Mouse (Mus musculus): ENCODE data around the gene Elavl2. TPM values are rescaled to one million over a fixed set of nuclear protein-coding genes. Genes with fewer than 3 reads are reported as not detected.

The Elavl2 gene
- polyA plus RNA-seq, 1 experiment from 2014 or later: 5.2 TPM

DNA sequence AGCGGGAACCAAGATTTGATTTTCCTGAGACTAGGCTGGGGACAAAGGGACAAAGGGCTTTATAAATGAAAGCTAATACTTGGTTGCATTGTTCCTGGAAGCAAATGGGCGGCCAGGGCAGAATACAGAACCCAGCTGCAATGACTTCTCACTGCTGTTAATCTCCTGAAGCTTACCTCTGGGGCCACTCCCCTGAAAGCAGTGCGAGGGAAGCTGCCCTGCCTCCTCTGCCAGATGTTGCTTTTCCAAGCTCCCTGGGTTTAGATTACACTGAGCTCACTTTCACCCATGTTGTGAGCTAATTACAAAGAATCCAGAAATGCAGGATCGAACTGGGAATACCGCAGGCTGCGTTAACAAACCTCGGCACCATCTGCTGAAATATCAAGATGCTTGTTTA is 163.6 kb downstream of the Elavl2 start:
- H3K27ac ChIP-seq (ENCODE audit: low read length): no peak overlapping the region
- no peak for ATAC-seq (ENCODE audit: insufficient read depth, low FRiP score)
- no peak overlapping the region for H3K9ac ChIP-seq (ENCODE audit: low read length)
- H3K4me2 ChIP-seq (ENCODE audit: low read depth, low read length): no peak overlapping the region
- no peaks in the 10 kb centered on the region for H3K36me3 ChIP-seq (ENCODE audit: control insufficient read depth, insufficient read depth, low read length)
- no peaks in the 10 kb centered on the region for H3K9me3 ChIP-seq (replicated peaks; ENCODE audit: control insufficient read depth, low read length)
- H3K4me3 ChIP-seq (replicated peaks; ENCODE audit: low read length): no peak overlapping the region
- no peaks in the 10 kb centered on the region for H3K4me1 ChIP-seq (ENCODE audit: control insufficient read depth, insufficient read depth, low read length)
- H3K27me3 ChIP-seq (ENCODE audit: control insufficient read depth, insufficient read depth, low read length): no peaks in the 10 kb centered on the region
- 30% methylated on average over 7 of the region's 7 CpGs for WGBS

DNA sequence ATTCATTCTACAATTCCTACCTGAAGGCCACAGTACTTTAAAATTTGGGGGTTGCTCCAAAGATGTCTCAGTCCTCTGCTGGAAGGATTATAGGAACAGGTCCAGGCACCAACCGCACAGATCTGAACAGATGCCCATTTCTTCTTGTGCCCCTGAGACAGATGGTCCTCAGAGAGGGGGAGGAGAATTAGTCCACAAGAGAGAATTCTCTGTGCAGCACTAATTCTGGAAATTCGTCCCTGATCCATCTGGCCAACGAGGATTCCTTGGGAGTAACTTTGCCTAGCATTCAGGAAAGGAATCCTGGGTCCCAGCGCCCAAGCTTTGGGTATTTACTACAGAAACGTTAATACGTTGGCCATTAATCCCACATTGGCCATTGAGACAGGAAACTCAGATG is 165.6 kb downstream of the Elavl2 start:
- Histone ChIP-seq H3K9ac (ENCODE audit: low read length) (no peak overlapping the region), H3K4me2 (ENCODE audit: low read depth, low read length) (no peak overlapping the region), H3K4me1 (ENCODE audit: control insufficient read depth, insufficient read depth, low read length) (no peaks in the 10 kb centered on the region), H3K27me3 (ENCODE audit: control insufficient read depth, insufficient read depth, low read length) (no peaks in the 10 kb centered on the region), H3K36me3 (ENCODE audit: control insufficient read depth, insufficient read depth, low read length) (no peaks in the 10 kb centered on the region), H3K4me3 (replicated peaks; ENCODE audit: low read length) (no peak overlapping the region), H3K9me3 (replicated peaks; ENCODE audit: control insufficient read depth, low read length) (no peaks in the 10 kb centered on the region), H3K27ac (ENCODE audit: low read length) (no peak overlapping the region)
- ATAC-seq (ENCODE audit: insufficient read depth, low FRiP score): no peak
- WGBS: 89% methylated on average over 6 of the region's 6 CpGs

DNA sequence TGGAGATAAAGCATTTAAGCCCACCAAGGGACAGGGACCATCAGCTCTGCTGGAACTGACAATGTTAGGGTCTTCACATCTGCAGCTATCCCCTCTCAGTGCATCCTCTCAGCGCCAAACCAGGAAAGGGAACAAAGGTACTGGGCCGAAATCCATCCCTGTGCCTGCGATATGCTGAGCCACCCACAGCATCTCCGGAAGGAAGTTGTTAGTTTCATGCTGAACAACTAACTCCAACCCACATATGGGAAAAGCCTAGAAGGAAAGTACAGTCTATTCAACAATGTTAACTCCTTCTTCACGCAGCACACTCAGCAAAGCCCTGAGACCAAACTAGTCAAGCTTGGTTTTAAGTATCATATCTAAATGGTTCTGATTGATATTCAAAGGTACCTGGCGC is 167.0 kb downstream of the Elavl2 start:
- no peaks in the 10 kb centered on the region for H3K27me3 ChIP-seq (ENCODE audit: control insufficient read depth, insufficient read depth, low read length)
- H3K9ac ChIP-seq (ENCODE audit: low read length): no peak overlapping the region
- 86% methylated on average over 6 of the region's 6 CpGs for WGBS
- H3K9me3 ChIP-seq (replicated peaks; ENCODE audit: control insufficient read depth, low read length): no peaks in the 10 kb centered on the region
- no peak overlapping the region for H3K4me3 ChIP-seq (replicated peaks; ENCODE audit: low read length)
- no peaks in the 10 kb centered on the region for H3K4me1 ChIP-seq (ENCODE audit: control insufficient read depth, insufficient read depth, low read length)
- no peak for ATAC-seq (ENCODE audit: insufficient read depth, low FRiP score)
- no peak overlapping the region for H3K4me2 ChIP-seq (ENCODE audit: low read depth, low read length)
- H3K36me3 ChIP-seq (ENCODE audit: control insufficient read depth, insufficient read depth, low read length): no peaks in the 10 kb centered on the region
- H3K27ac ChIP-seq (ENCODE audit: low read length): no peak overlapping the region

DNA sequence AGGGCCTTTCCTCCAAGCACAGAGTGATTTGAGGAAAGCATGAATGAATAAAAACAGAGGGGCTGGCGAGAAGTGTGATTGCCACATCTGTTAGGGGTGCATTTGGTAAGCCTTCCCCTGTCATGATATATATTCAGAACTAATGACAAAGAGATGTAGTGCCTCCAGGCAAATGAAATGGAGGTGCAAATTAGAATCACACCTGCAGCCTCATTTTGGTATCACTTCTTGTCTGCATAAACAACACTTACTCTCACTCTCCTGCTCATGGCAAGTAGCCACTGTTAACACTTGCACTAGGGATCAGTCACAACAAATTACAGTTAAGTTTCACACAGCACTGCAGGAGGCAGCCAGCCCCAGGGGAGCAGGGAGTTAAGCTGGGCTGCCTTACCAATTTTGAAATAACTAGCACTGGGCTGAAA is 170.1 kb downstream of the Elavl2 start:
- WGBS: 83% methylated on average over 1 of the region's 1 CpGs
- Histone ChIP-seq H3K27ac (ENCODE audit: low read length) (no peak overlapping the region), H3K9ac (ENCODE audit: low read length) (no peak overlapping the region), H3K36me3 (ENCODE audit: control insufficient read depth, insufficient read depth, low read length) (no peaks in the 10 kb centered on the region), H3K4me2 (ENCODE audit: low read depth, low read length) (no peak overlapping the region), H3K4me3 (replicated peaks; ENCODE audit: low read length) (no peak overlapping the region), H3K9me3 (replicated peaks; ENCODE audit: control insufficient read depth, low read length) (no peaks in the 10 kb centered on the region), H3K4me1 (ENCODE audit: control insufficient read depth, insufficient read depth, low read length) (no peaks in the 10 kb centered on the region), H3K27me3 (ENCODE audit: control insufficient read depth, insufficient read depth, low read length) (no peaks in the 10 kb centered on the region)
- no peak for ATAC-seq (ENCODE audit: insufficient read depth, low FRiP score)

DNA sequence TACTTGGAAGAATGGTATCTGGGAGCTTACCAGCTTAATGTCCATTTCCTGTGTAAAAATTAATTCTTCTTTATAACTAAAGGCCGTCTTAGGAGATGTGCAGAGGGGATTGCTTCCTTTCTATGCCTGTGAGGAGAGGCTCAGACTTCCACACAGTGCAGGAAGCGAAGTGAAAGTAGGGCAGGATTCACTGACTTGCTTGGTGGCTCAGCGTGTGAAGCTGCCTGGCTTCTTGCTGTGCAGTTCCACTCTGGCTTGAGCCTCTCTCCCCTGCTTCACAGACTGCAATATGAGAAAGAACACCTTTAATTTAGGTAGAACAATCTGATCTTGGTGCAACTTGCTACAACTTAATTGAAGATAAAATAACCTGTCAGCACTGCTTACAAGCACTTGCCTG is 172.2 kb downstream of the Elavl2 start:
- Histone ChIP-seq H3K9me3 (replicated peaks; ENCODE audit: control insufficient read depth, low read length) (no peaks in the 10 kb centered on the region), H3K4me3 (replicated peaks; ENCODE audit: low read length) (no peak overlapping the region), H3K36me3 (ENCODE audit: control insufficient read depth, insufficient read depth, low read length) (no peaks in the 10 kb centered on the region), H3K27me3 (ENCODE audit: control insufficient read depth, insufficient read depth, low read length) (no peaks in the 10 kb centered on the region), H3K27ac (ENCODE audit: low read length) (no peak overlapping the region), H3K4me2 (ENCODE audit: low read depth, low read length) (no peak overlapping the region), H3K4me1 (ENCODE audit: control insufficient read depth, insufficient read depth, low read length) (no peaks in the 10 kb centered on the region), H3K9ac (ENCODE audit: low read length) (no peak overlapping the region)
- WGBS: 86% methylated on average over 3 of the region's 3 CpGs
- no peak for ATAC-seq (ENCODE audit: insufficient read depth, low FRiP score)

DNA sequence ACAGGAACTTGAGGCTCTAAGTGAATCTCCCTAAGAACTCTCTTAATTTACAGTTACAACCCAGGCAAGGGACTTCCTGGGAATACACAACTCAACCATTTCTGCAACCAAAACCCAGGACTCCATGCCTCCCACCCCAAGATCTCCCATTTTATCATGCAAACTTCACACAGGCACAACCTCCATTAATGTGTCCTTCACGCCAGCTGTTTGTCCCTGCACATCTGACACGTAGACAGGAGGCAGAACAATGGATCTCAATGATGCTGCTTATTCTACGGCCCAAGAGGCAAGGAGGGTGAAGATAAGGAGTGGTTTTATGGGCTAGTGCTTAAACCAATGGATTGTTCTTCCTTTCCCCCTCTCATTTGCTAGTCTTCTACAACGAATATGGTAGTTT is 176.8 kb downstream of the Elavl2 start:
- Histone ChIP-seq H3K27ac (ENCODE audit: low read length) (no peak overlapping the region), H3K4me1 (ENCODE audit: control insufficient read depth, insufficient read depth, low read length) (no peaks in the 10 kb centered on the region), H3K4me3 (replicated peaks; ENCODE audit: low read length) (no peak overlapping the region), H3K27me3 (ENCODE audit: control insufficient read depth, insufficient read depth, low read length) (no peaks in the 10 kb centered on the region), H3K36me3 (ENCODE audit: control insufficient read depth, insufficient read depth, low read length) (no peaks in the 10 kb centered on the region), H3K4me2 (ENCODE audit: low read depth, low read length) (no peak overlapping the region), H3K9ac (ENCODE audit: low read length) (no peak overlapping the region), H3K9me3 (replicated peaks; ENCODE audit: control insufficient read depth, low read length) (no peaks in the 10 kb centered on the region)
- WGBS: 75% methylated on average over 4 of the region's 4 CpGs
- ATAC-seq (ENCODE audit: insufficient read depth, low FRiP score): no peak

DNA sequence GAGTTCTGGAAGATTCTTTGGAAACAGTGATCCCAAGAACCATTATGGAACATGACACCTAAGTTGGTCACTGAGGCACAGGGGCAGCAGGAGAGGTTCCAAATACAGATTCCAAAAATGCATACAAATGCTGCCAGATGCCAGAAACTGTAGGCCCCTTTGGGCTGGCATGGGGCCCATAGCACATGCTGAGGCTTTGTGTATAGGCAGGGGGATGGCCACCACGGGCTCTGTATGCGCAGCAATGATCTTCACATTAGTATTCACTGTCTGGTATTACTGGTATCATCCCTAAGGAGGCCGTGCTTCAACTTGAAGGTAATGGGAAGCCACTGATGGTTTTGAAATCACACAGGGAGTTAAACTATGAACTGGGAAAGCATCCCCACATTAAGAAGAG is 181.3 kb downstream of the Elavl2 start:
- no peak for ATAC-seq (ENCODE audit: insufficient read depth, low FRiP score)
- no peaks in the 10 kb centered on the region for H3K27me3 ChIP-seq (ENCODE audit: control insufficient read depth, insufficient read depth, low read length)
- no peaks in the 10 kb centered on the region for H3K36me3 ChIP-seq (ENCODE audit: control insufficient read depth, insufficient read depth, low read length)
- 78% methylated on average over 3 of the region's 3 CpGs for WGBS
- H3K4me2 ChIP-seq (ENCODE audit: low read depth, low read length): no peak overlapping the region
- H3K9me3 ChIP-seq (replicated peaks; ENCODE audit: control insufficient read depth, low read length): no peaks in the 10 kb centered on the region
- no peak overlapping the region for H3K9ac ChIP-seq (ENCODE audit: low read length)
- H3K4me1 ChIP-seq (ENCODE audit: control insufficient read depth, insufficient read depth, low read length): no peaks in the 10 kb centered on the region
- H3K27ac ChIP-seq (ENCODE audit: low read length): no peak overlapping the region
- H3K4me3 ChIP-seq (replicated peaks; ENCODE audit: low read length): no peak overlapping the region

DNA sequence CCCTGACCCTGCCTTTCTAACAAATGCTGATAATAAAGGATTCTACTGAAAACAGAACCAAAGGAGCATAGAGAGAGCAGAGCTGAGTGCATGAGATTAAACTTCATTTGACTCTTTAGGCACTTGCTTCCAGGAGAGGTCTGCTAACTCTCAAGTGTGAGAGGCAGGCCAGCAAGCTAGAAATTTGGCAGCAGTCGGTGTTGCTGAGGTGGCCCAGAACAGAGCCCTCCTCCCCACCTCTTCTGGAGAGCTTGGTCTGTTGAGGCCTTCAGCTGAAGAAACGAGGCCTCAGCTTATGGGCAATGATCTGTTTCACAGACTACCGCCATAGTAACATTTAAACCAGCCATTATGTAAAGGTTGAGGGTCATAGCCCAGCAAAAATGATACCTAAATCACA is 186.7 kb downstream of the Elavl2 start:
- H3K9me3 ChIP-seq (replicated peaks; ENCODE audit: control insufficient read depth, low read length): no peaks in the 10 kb centered on the region
- H3K27me3 ChIP-seq (ENCODE audit: control insufficient read depth, insufficient read depth, low read length): no peaks in the 10 kb centered on the region
- no peak for ATAC-seq (ENCODE audit: insufficient read depth, low FRiP score)
- WGBS: 70% methylated on average over 3 of the region's 3 CpGs
- no peak overlapping the region for H3K9ac ChIP-seq (ENCODE audit: low read length)
- H3K4me2 ChIP-seq (ENCODE audit: low read depth, low read length): no peak overlapping the region
- H3K4me1 ChIP-seq (ENCODE audit: control insufficient read depth, insufficient read depth, low read length): no peaks in the 10 kb centered on the region
- no peak overlapping the region for H3K27ac ChIP-seq (ENCODE audit: low read length)
- no peaks in the 10 kb centered on the region for H3K36me3 ChIP-seq (ENCODE audit: control insufficient read depth, insufficient read depth, low read length)
- H3K4me3 ChIP-seq (replicated peaks; ENCODE audit: low read length): no peak overlapping the region

DNA sequence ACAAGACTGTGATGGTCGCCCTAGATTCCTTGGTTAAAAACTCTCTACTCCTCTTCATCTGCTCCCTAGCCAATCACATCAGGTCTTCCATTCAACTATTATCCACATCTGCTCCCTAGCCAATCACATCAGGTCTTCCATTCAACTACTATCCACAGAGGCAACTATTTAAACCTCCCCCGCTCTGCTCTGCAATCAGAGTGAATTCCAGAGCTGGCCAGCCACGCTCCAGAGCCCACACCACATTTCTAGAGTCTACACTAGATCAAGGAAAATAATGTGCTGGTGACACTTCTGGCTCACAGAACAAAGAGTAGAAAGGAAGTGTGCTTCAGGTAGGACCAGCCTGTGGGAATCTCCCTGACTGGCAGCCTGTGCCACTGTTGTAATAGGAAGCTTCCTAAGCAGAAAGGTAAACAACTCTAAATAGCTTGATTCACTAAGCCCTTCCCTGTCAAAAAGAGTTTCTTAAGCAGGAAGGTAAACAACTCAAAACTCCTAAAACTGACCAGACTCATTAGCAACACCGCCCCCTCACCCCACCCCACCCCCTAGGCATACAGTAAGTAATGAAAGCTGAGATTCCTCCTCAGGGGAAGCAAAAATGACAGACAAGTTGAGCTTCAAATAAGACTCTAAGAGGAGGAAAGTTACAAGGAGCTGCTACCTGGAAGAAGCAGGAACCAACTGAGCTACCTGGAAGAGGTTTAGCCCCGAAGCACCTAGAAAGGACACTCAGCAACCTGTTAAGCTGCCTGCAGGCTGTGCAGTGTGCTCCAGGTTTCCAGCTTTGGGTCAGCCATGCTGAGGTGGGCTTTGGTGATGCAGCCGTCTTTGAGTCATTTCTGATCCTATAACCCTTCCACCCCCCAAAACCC is 191.9 kb downstream of the Elavl2 start:
- Histone ChIP-seq H3K4me1 (ENCODE audit: control insufficient read depth, insufficient read depth, low read length) (no peaks in the 10 kb centered on the region), H3K27ac (ENCODE audit: low read length) (no peak overlapping the region), H3K9ac (ENCODE audit: low read length) (no peak overlapping the region), H3K36me3 (ENCODE audit: control insufficient read depth, insufficient read depth, low read length) (no peaks in the 10 kb centered on the region), H3K4me2 (ENCODE audit: low read depth, low read length) (no peak overlapping the region), H3K9me3 (replicated peaks; ENCODE audit: control insufficient read depth, low read length) (no peaks in the 10 kb centered on the region), H3K4me3 (replicated peaks; ENCODE audit: low read length) (no peak overlapping the region), H3K27me3 (ENCODE audit: control insufficient read depth, insufficient read depth, low read length) (no peaks in the 10 kb centered on the region)
- ATAC-seq (ENCODE audit: insufficient read depth, low FRiP score): no peak
- 50% methylated on average over 6 of the region's 6 CpGs for whole genome bisulfite sequencing

Data from stomach, embryonic 16.5 days (tissue).